Mouse (Mus musculus) cerebellum, adult 18-20 months (tissue): Measurements from ENCODE around the gene Krt222.

Experiments
- DNase-seq, 2 experiments: peaks; one replicate each; pipeline ENCODE4 v3.0.0; 2021

Gene Krt222

DNA sequence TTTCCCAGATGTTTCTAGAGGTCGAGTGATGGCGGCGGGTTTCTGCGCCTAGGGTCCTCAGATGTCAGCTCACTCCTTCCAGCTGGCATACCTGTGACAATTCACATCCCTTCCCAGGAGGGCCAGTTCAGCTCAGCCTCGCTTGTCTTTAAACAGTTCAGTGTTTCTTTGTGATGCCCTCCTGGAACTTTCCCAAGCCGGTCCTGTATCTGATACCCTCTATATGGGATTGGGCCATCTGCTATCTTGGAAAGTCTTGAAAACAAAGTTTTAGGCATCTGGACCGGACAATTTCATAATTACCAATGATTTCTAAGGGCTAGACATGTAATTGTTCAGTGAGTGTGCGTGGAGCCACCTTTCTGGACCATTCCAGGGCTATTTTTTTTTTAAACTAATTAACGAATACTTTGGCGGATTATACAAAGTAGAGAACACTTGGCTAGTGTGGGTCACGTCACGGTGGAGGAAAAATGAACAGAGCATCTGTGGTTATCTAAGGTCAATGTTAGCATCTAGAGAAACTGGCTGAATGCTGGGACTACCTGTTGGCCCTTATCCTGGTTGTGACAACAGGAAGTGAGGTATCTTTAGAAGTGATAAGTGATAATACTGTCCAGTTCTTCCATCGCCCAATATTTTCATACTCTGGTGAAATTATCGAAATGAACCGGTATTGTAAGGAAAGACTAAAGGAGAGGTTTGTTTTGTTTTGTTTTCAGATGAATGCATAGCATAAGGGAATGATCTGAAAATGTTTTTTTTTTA is 12.7 kb downstream of the Krt222 start:
- DNase-seq = peak in 1 of 2 experiments; percentile 28

DNA sequence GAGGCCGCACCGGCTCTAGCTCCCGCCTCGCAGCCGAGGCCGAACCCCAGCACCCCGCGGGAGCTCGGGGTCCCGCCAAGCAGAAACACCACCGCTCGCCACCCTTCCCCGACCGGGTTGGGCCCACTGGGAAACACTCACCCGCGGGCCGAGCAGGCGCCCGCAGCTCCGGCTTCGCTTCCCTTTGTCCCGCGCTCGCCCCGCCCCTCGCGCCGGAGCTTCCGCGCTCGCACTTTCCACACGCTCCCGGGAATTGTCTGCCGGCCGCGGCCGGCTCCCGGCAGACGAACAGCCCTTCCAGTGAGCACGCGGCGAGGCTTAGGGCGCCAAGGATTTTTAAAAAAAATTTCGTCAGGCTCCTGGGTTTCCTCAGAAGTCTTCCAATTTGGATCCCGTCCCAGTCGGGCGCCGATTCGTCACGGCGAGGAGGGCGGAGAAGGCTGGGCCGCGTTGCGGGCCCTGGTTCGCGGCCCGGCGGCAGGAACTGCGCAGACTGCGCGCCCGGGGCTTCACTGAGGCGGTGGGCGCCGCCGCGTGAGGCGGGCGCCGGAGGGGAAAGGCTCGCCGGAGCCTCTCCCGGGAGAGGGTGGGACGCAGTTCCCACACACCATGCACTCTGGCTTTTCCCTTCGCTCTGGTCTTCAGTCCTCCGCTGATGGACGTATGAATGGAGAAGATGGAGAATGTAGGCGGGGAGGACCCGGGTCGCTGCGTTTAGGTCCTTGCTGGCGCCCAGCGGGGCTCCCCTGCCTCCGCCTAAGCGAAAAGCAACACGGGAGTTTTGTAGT is 13.4 kb downstream of the Krt222 start, which contains the start of gene Smarce1:
Gene Smarce1, minus strand, starts transcription at position 757 of the 788 bp plus-strand sequence.
- DNase-seq = peak; percentile 73 to 87

DNA sequence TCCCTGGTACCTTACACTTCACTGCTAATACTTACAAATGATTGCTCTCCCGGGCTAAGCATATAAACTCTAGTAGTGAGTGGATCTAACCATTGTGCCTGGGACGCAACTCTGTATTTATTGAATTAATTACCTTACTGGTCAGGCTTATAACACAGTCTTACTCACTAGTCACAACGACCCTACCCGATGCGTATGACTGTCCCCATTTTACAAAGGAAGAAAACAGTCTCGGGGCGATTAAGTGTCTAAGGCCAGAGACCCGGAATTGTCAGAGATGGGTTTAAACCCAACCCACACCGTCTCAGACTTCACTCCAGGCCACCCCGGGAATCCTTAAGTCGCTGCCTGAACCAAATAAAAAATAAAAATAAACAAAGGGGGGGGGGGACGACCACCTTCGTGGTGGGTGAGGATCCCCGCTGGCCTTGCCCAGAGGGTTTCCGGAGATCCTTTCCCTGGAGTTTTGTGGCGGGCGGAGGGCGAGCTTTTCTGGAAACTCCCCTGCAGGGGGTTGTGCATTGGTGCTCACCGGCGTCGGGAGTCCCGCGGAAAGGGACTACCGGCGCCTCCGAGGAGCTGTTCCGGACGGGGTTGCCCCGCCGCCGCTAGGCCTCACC is 14.1 kb downstream of the Krt222 start:
- DNase-seq = no peak

- DNase-seq = no peak
Observed at GRCm38 (mm10) chr11:99226298-99226697, 17.6 kb downstream of the Krt222 start.

DNA sequence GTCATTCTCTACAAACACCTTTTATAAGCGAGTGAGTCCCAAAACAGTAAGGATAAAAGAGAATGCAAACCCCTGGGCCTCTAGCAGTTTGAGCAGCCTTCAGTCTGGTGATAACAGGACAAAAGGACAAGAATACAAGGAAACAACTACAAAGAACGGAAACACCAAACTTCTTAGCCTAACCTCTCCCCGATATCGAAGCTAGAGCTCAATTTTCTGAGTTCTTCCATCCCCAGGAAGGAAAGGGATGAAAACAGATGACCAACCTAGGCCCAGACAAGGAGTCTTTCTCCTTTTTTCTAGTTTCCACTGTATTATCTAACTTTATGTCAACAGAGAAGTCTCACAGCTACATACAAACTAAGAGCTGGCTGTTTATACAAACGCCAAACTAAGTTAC is 20.6 kb downstream of the Krt222 start:
- no peak for DNase-seq

- DNase-seq = no peak
Observed at GRCm38 (mm10) chr11:99221811-99222210, 22.1 kb downstream of the Krt222 start.

DNA sequence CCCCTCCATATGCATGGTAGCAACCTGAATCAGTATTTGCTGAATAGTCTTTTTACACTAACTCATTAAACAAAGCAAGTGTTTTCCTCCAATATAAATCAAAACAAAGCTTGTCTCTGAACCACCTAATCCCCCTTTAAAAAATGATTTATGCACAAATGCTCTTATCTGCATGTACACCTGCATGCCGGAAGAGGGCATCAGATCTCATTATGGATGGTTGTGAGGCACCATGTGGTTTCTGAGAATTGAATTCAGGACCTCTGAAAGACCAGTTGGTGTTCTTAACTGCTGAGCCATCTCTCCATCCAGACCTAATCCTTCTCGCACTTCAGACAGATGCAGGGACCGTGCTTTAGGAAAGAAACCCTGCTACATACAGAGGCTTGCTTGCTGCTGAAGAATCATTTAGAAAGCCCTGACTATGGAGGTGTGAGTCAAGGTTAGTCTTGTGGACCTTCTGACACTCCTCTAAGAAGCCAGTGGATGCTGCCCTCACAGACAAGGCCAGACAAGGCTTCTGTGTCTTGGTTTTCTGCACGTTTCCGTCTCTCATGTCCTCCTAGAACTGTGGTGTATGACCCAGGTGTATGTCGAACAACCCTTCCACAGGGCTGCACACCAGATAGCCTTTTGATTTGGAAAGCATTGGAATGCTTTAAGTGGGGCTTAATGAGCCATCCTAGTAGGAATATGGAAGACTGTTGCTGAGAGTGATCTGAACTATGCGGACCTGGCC is 26.5 kb downstream of the Krt222 start:
- DNase-seq = no peak

DNA sequence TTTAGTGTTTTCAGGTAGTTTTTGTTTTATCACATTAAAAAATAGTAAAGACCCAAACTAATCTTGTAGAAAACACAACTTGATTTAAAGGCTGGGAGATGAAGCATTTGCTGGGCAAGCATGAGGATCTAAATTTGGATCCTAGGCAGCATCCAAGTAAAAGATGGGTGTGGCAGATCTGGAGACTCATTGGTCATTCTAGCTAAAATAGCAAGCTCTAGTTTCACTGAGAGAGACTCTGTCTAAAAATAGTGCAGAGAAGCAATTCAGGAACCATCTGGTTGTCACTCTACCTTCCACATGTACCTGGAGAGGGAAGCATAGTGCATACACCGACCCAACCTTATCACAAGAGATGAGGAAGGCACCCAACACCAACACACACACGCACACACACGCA is 27.7 kb downstream of the Krt222 start:
- peak in 1 of 2 experiments; percentile 9 for DNase-seq

GRCm38 (mm10) chr11:99212693-99213092 is 31.2 kb downstream of the Krt222 start:
- DNase-seq = no peak

GRCm38 (mm10) chr11:99211964-99212363 is 31.9 kb downstream of the Krt222 start:
- DNase-seq = no peak

GRCm38 (mm10) chr11:99208105-99208669 is 35.7 kb downstream of the Krt222 start:
- DNase-seq = no peak

DNA sequence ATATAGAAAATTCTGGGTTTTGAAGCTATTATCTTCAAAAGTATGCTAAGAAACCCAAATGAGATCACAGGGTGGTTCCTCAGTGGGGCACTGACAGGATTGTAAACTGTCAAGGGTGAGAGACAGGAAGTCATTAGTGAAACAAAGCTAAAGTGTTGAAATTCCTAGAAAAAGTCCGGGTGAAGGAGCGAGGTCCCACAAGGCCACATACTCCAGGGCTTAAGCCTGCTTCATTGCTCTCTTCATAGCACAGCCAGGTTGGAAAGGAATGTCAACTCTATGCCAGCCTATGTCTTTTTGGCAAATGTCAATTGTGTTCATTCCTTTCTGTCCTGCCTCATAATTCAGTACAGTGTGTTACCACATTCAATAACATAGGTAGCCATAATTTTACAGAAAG is 36.4 kb downstream of the Krt222 start:
- no peak for DNase-seq

DNA sequence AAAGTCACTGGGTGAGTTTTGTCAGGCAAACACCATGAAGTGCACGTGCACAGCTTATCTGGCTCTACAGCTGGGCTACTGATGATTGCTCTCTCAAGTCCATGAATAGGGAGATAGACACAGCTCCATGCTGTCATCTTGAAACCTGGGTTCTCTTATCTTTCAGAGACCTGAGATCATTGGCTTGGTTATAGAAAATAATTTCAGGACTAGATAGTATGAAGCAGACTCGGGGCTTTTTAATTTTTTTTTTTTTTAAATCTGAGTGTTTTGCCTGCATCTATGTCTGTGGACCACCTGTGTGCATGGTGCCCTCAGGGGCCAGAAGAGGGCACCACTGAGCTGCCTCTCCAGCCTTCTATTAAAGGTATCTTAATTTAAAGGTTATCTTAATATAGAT is 36.9 kb downstream of the Krt222 start:
- DNase-seq = peak; percentile 26 to 41

GRCm38 (mm10) chr11:99189154-99189582 is 54.7 kb downstream of the Krt222 start:
- DNase-seq = peak; percentile 66 to 79

- DNase-seq = no peak
Observed at GRCm38 (mm10) chr11:99187348-99187747, 56.5 kb downstream of the Krt222 start.

DNA sequence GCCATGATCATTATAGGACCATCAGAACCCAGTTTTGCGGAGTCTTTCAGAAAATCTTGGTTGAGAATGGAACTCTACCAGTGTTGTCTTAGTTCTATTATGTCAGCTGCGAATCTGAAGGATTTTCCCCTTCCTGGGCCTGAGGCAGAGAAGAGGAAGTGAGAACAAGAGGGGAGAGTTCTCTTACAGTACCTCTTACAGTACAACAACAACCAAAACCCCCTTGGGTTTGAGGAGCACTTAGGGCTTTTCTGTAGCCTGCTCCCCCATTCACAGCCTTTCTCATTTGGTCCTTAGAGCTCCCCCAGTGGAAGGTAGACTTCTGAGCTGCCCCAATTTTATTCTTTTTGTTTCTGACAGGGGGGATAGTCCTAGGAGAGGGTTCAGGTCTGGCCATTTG is 57.0 kb downstream of the Krt222 start:
- DNase-seq = no peak
